Mouse (Mus musculus) large intestine, adult 2 months (tissue): ENCODE measurements around the gene Rasgef1b. TPM values are rescaled to one million over a fixed set of nuclear protein-coding genes. Genes with fewer than 3 reads are reported as not detected.
A peak's percentile ranks its signal among the peaks of the same experiment; 100 is the strongest.

Source experiments
- DNase-seq: peaks from one replicate; pipeline ENCODE4 v3.0.0-alpha.2; 2012; ENCODE audit warnings: low read depth, low spot score
- WGBS: fragments of 180-500 bp; shearing (Covaris S2); methylation state at CpG from one replicate; pipeline ENCODE4 v1.1.7; 2018; 5-methylcytosine and 5-hydroxymethylcytosine counted together
- polyA plus RNA-seq: library from polyadenylated mRNA; depleted of rRNA; stranded (reverse); fragments of >200 nt; gene quantifications from 2 replicates; pipeline ENCODE4 v1.2.3, GENCODE M21; 2012

Gene Rasgef1b
- polyA plus RNA-seq, 1 experiment = 5.1 TPM

GRCm38 (mm10) chr5:99506109-99506508, 222.8 kb downstream of the Rasgef1b start:
- 83% methylated on average over 7 of the region's 7 CpGs for WGBS
- no peak for DNase-seq

- WGBS = 65% methylated on average over 9 of the region's 9 CpGs
- no peak for DNase-seq
Measured at GRCm38 (mm10) chr5:99504349-99504830, 224.5 kb downstream of the Rasgef1b start.

- WGBS = 86% methylated on average over 9 of the region's 9 CpGs
Measured at GRCm38 (mm10) chr5:99502681-99503080, 226.2 kb downstream of the Rasgef1b start.

GRCm38 (mm10) chr5:99499404-99500089, 229.3 kb downstream of the Rasgef1b start:
- DNase-seq = no peak
- 65% methylated on average over 7 of the region's 7 CpGs for WGBS

More at GRCm38 (mm10) chr5:99502681-99503080, 226.2 kb downstream of the Rasgef1b start:
- no peak for DNase-seq

- WGBS = 26% methylated on average over 11 of the region's 11 CpGs
- DNase-seq = no peak
Measured at GRCm38 (mm10) chr5:99497856-99498255, 231.0 kb downstream of the Rasgef1b start.

GRCm38 (mm10) chr5:99496931-99497782, 231.7 kb downstream of the Rasgef1b start:
- no peak for DNase-seq
- 75% methylated on average over 9 of the region's 9 CpGs for WGBS

- WGBS = 71% methylated on average over 1 of the region's 1 CpGs
- no peak for DNase-seq
Measured at GRCm38 (mm10) chr5:99496157-99496453, 232.8 kb downstream of the Rasgef1b start.

GRCm38 (mm10) chr5:99495354-99496156, 233.3 kb downstream of the Rasgef1b start:
- DNase-seq = no peak
- WGBS = 75% methylated on average over 10 of the region's 10 CpGs

GRCm38 (mm10) chr5:99493861-99494260, 235.0 kb downstream of the Rasgef1b start:
- DNase-seq = no peak
- 86% methylated on average over 9 of the region's 9 CpGs for WGBS

- WGBS = 91% methylated on average over 3 of the region's 3 CpGs
- no peak for DNase-seq
Measured at GRCm38 (mm10) chr5:99493017-99493416, 235.8 kb downstream of the Rasgef1b start.

- WGBS = 74% methylated on average over 6 of the region's 6 CpGs
- DNase-seq = no peak
Measured at GRCm38 (mm10) chr5:99488479-99489158, 240.2 kb downstream of the Rasgef1b start.

- 56% methylated on average over 5 of the region's 5 CpGs for WGBS
Measured at GRCm38 (mm10) chr5:99487009-99487858, 241.6 kb downstream of the Rasgef1b start.

GRCm38 (mm10) chr5:99483162-99483561, 245.7 kb downstream of the Rasgef1b start:
- DNase-seq = no peak
- 94% methylated on average over 5 of the region's 5 CpGs for WGBS

More at GRCm38 (mm10) chr5:99487009-99487858, 241.6 kb downstream of the Rasgef1b start:
- no peak for DNase-seq

- WGBS = 94% methylated on average over 6 of the region's 6 CpGs
- DNase-seq = no peak
Measured at GRCm38 (mm10) chr5:99482524-99482923, 246.3 kb downstream of the Rasgef1b start.

- WGBS = 89% methylated on average over 7 of the region's 7 CpGs
- no peak for DNase-seq
Measured at GRCm38 (mm10) chr5:99482016-99482415, 246.8 kb downstream of the Rasgef1b start.

GRCm38 (mm10) chr5:99480078-99481031, 248.5 kb downstream of the Rasgef1b start:
- 74% methylated on average over 6 of the region's 6 CpGs for WGBS
- no peak for DNase-seq

GRCm38 (mm10) chr5:99479263-99480077, 249.4 kb downstream of the Rasgef1b start:
- WGBS = 7% methylated on average over 20 of the region's 20 CpGs
- DNase-seq = peak; percentile 38
